Mouse (Mus musculus) forebrain, postnatal 0 days (tissue): ENCODE data around the gene Ifngr1. TPM values are rescaled to one million over a fixed set of nuclear protein-coding genes. Genes with fewer than 3 reads are reported as not detected.

Source experiments
- ATAC-seq: fragments of 200-750 bp; cut with Nextera tagmentation; 2 replicates; pipeline ENCODE4 v1.8.0; 2017; ENCODE audit warnings: mild to moderate bottlenecking, moderate library complexity
- DNase-seq: peaks from one replicate; pipeline ENCODE4 v3.0.0-alpha.2; 2015
- H3K27ac ChIP-seq: fragments of 300-500 bp; sonication (generic); 2 replicates; pipeline ENCODE4 v1.5.1; 2014; ENCODE audit warnings: low read depth, mild to moderate bottlenecking, antibody characterized with exemption, low read length, moderate library complexity, mixed read lengths
- H3K27me3 ChIP-seq: fragments of 300-500 bp; sonication (generic); 2 replicates; pipeline ENCODE4 v1.6.1; 2014; ENCODE audit warnings: mild to moderate bottlenecking, low read length, mixed read lengths; ENCODE audit not compliant: insufficient read depth
- H3K36me3 ChIP-seq: fragments of 300-500 bp; sonication (generic); 2 replicates; pipeline ENCODE4 v1.6.1; 2014; ENCODE audit warnings: mild to moderate bottlenecking, moderate library complexity; ENCODE audit not compliant: insufficient read depth
- H3K4me1 ChIP-seq: fragments of 300-500 bp; sonication (generic); 2 replicates; pipeline ENCODE4 v1.6.1; 2014; ENCODE audit warnings: antibody characterized with exemption; ENCODE audit not compliant: insufficient read depth
- H3K4me2 ChIP-seq: fragments of 300-500 bp; sonication (generic); 2 replicates; pipeline ENCODE4 v1.6.1; 2014; ENCODE audit warnings: low read depth, mild to moderate bottlenecking, moderate library complexity
- H3K4me3 ChIP-seq: fragments of 300-500 bp; sonication (generic); 2 replicates; pipeline ENCODE4 v1.5.1; 2014; ENCODE audit warnings: low read depth, low read length, mixed read lengths
- H3K9ac ChIP-seq: fragments of 300-500 bp; sonication (generic); 2 replicates; pipeline ENCODE4 v1.6.1; 2014; ENCODE audit warnings: mild to moderate bottlenecking
- H3K9me3 ChIP-seq: fragments of 300-500 bp; sonication (generic); 2 replicates; pipeline ENCODE4 v1.6.1; 2016; ENCODE audit warnings: low read length
- CTCF ChIP-seq: sonication (generic); IDR thresholded peaks from 2 replicates; pipeline ENCODE4 v1.5.1; 2016; ENCODE audit warnings: antibody characterized with exemption, control low read depth, low read depth
- WGBS: fragments of 180-500 bp; shearing (Covaris S2); extraction: QIAGEN DNeasy Blood & Tissue Kit; methylation state at CpG from one replicate; pipeline ENCODE4 v1.1.7; 2014; 5-methylcytosine and 5-hydroxymethylcytosine counted together
- polyA plus RNA-seq: library from polyadenylated mRNA; unstranded; fragments of >200 nt; fragmentation: Nextera tagmentation; extraction: Ambion mirVana; gene quantifications from 2 replicates; pipeline ENCODE4 v1.2.1, GENCODE M21; 2015
- total RNA-seq: library from RNA; depleted of rRNA; stranded (reverse); fragments of >200 nt; gene quantifications from 2 replicates; pipeline ENCODE4 v1.2.3, GENCODE M21; 2014

Gene Ifngr1
- total and polyA plus RNA-seq, 2 experiments from 2014 or later, result 16.9 to 21.9 TPM

- TF ChIP-seq CTCF, result no peak
- no peak overlapping the region for H3K4me3 ChIP-seq
- no peak for DNase-seq
- H3K9me3 ChIP-seq, result no peaks in the 10 kb centered on the region
- H3K4me2 ChIP-seq, result no peak overlapping the region
- no peak for ATAC-seq
- 76% methylated on average over 8 of the region's 8 CpGs for WGBS
- no peaks in the 10 kb centered on the region for H3K36me3 ChIP-seq
- no peaks in the 10 kb centered on the region for H3K4me1 ChIP-seq
- no peak overlapping the region for H3K27ac ChIP-seq
- H3K9ac ChIP-seq, result no peak overlapping the region
- no peaks in the 10 kb centered on the region for H3K27me3 ChIP-seq
These were observed 32.1 kb upstream of the Ifngr1 start for GRCm38 (mm10) chr10:19559565-19560165.

GRCm38 (mm10) chr10:19562598-19562997 lies 29.2 kb upstream of the Ifngr1 start:
- no peak for TF ChIP-seq CTCF
- 98% methylated on average over 3 of the region's 3 CpGs for WGBS

GRCm38 (mm10) chr10:19563443-19563861 lies 28.3 kb upstream of the Ifngr1 start:
- TF ChIP-seq CTCF, result no peak
- Histone ChIP-seq H3K4me3 (no peak overlapping the region), H3K27ac (no peak overlapping the region), H3K9ac (no peak overlapping the region), H3K4me2 (no peak overlapping the region), H3K36me3 (no peaks in the 10 kb centered on the region), H3K9me3 (no peaks in the 10 kb centered on the region), H3K4me1 (no peaks in the 10 kb centered on the region), H3K27me3 (no peaks in the 10 kb centered on the region)
- 62% methylated on average over 1 of the region's 1 CpGs for WGBS
- no peak for DNase-seq
- no peak for ATAC-seq

More at GRCm38 (mm10) chr10:19562598-19562997, 29.2 kb upstream of the Ifngr1 start:
- Histone ChIP-seq H3K27me3 (no peaks in the 10 kb centered on the region), H3K4me2 (no peak overlapping the region), H3K4me1 (no peaks in the 10 kb centered on the region), H3K9me3 (no peaks in the 10 kb centered on the region), H3K4me3 (no peak overlapping the region), H3K27ac (no peak overlapping the region), H3K36me3 (no peaks in the 10 kb centered on the region), H3K9ac (no peak overlapping the region)
- no peak for ATAC-seq
- DNase-seq, result no peak

- Histone ChIP-seq H3K36me3 (no peaks in the 10 kb centered on the region), H3K9ac (no peak overlapping the region), H3K9me3 (no peaks in the 10 kb centered on the region), H3K4me3 (no peak overlapping the region), H3K27me3 (no peaks in the 10 kb centered on the region), H3K4me1 (no peaks in the 10 kb centered on the region), H3K27ac (no peak overlapping the region), H3K4me2 (no peak overlapping the region)
- TF ChIP-seq CTCF, result no peak
- no peak for DNase-seq
- 94% methylated on average over 4 of the region's 4 CpGs for WGBS
- ATAC-seq, result no peak
These were observed 24.3 kb upstream of the Ifngr1 start for GRCm38 (mm10) chr10:19567481-19567880.

GRCm38 (mm10) chr10:19570288-19570687 lies 21.5 kb upstream of the Ifngr1 start:
- H3K36me3 ChIP-seq, result no peaks in the 10 kb centered on the region
- no peak for DNase-seq
- no peaks in the 10 kb centered on the region for H3K9me3 ChIP-seq
- 88% methylated on average over 4 of the region's 4 CpGs for WGBS
- H3K27me3 ChIP-seq, result no peaks in the 10 kb centered on the region
- ATAC-seq, result no peak
- H3K9ac ChIP-seq, result no peak overlapping the region
- TF ChIP-seq CTCF, result no peak
- no peak overlapping the region for H3K4me3 ChIP-seq
- H3K4me2 ChIP-seq, result no peak overlapping the region
- H3K27ac ChIP-seq, result no peak overlapping the region
- H3K4me1 ChIP-seq, result no peaks in the 10 kb centered on the region

GRCm38 (mm10) chr10:19570716-19571115 lies 21.0 kb upstream of the Ifngr1 start:
- Histone ChIP-seq H3K4me2 (no peak overlapping the region), H3K9ac (no peak overlapping the region), H3K27me3 (no peaks in the 10 kb centered on the region), H3K36me3 (no peaks in the 10 kb centered on the region), H3K4me1 (no peaks in the 10 kb centered on the region), H3K4me3 (no peak overlapping the region), H3K27ac (no peak overlapping the region), H3K9me3 (no peaks in the 10 kb centered on the region)
- WGBS, result 83% methylated on average over 1 of the region's 1 CpGs
- no peak for DNase-seq
- ATAC-seq, result no peak
- no peak for TF ChIP-seq CTCF

GRCm38 (mm10) chr10:19577571-19577970 lies 14.2 kb upstream of the Ifngr1 start:
- Histone ChIP-seq H3K9me3 (no peaks in the 10 kb centered on the region), H3K27ac (no peak overlapping the region), H3K27me3 (no peaks in the 10 kb centered on the region), H3K36me3 (no peaks in the 10 kb centered on the region), H3K4me3 (no peak overlapping the region), H3K4me2 (no peak overlapping the region), H3K4me1 (no peaks in the 10 kb centered on the region), H3K9ac (no peak overlapping the region)
- DNase-seq (no peak), ATAC-seq (no peak)
- no peak for TF ChIP-seq CTCF
- 97% methylated on average over 3 of the region's 3 CpGs for WGBS
